Mouse (Mus musculus): ENCODE data around the gene Pdzd7.
A peak's percentile ranks its signal among the peaks of the same experiment; 100 is the strongest.

The Pdzd7 gene

DNA sequence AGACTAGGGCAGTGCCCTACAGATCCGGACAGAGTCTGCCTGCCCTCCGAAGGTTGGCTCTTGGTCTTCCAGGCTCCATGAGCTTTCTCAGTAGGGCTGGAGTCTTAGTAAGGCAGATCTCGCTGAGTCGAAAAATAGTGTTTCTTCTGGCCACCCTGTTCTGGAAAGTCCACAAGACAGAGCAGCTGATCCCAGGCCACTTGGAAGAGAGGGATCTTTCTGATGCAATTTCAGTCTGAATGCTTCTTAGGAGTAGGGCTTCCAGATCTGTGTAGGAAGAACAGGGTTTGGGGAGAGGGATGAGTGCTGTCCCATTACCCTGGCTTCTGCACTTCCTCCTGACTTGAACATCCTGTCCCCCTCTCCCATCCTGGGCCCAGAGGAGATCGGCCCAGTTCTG, at the start of gene Pdzd7:
Pdzd7 (minus strand) TSS at position 67 of the 400 bp plus-strand sequence.
- no peak for DNase-seq (ENCODE audit: low read depth, low spot score)

DNA sequence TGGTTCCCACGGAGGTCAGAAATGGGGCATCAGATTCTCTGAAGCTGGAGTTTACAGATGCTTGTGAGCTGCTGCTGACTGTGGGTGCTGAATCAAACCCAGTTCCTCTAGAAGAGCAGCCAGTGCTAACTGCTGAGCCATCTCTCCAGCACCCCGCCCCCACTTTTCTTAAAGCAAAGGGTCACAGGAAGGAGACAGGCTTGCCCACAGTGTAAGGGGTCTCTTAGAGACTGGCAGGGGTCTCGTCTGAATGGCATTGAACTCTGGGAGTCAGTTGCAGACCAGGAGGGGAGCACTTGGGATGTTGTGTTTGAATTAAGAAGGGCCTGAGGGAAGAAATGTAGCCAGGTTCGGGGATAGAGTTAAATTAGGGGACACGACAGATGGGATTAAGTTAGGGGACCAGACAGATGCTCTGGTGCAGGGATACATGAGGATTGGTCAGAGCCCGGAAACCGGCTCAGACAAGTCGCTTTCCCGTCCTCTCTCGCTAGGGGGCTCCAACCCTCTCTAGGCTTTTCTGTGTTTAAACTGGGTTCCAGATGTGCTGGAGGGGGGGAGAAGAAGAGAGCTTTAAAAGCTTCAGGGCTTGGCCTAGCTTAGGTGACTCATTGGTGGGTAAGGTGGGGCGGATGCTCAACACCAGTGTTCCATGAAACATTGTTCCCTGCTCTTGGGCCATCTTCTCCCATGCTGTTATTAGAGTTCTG, 36.5 kb upstream of the Pdzd7 start:
- DNase-seq (ENCODE audit: low read depth, low spot score): peak; percentile 66

- DNase-seq (ENCODE audit: low read depth, low spot score): peak; percentile 52
These were observed 35.8 kb upstream of the Pdzd7 start for GRCm38 (mm10) chr19:45081279-45081678.

DNA sequence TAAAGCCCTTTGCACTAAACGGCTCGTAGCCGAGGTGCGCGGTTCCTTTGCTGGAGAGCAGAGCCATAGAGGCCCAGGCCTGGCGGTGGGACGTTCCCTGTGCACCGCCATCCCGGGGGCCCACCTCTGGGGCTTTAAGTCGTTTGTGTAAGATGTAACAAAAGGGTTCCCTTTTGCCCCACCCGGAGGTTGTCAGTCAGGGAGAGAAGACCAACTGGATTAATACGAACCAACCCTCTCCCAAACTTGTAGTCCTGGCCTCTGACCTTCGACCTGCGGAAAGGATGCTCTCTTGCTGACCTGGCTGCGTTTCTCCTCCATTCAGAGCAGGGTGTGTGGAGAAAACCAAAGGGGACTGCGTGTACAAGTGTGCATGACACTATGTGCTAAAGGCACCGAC, 35.2 kb upstream of the Pdzd7 start:
- DNase-seq (ENCODE audit: low read depth, low spot score): no peak

DNA sequence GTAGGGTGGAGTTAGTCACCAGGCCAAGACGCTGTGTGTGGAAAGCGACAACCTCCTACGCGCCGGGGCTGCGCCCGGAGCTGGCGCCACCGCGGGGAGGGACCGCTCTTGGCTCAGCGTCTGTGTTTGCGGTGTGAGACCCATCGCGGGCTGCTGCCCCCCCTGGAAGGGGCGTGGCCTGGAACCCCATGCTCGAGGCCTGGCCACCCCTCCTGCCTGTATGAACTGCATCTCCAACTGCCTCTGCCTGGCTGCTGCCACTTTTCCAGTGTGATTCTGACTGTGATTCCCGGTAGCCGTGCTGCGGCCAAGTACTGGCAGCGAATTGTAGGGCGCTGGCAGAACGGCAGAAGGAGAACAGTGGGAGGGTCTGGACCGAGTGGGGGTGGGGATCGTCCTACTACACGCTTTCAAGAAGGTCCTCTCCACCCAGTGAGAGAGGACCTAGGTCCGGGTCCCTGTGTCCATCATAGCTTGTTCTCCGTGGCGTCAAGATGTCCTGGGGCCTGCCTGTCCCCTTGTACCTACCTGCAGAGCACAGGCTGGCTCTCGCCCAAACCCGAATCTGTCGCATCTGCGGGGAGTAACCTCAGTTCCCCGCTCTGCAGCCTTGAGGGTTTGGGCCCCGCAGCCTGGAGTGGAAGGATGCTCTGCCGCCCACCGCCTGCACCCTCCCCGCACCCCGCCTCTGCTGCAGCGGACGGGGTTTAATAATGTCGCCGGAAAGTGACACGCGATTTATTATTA, 34.4 kb upstream of the Pdzd7 start:
- no peak for DNase-seq (ENCODE audit: low read depth, low spot score)

DNA sequence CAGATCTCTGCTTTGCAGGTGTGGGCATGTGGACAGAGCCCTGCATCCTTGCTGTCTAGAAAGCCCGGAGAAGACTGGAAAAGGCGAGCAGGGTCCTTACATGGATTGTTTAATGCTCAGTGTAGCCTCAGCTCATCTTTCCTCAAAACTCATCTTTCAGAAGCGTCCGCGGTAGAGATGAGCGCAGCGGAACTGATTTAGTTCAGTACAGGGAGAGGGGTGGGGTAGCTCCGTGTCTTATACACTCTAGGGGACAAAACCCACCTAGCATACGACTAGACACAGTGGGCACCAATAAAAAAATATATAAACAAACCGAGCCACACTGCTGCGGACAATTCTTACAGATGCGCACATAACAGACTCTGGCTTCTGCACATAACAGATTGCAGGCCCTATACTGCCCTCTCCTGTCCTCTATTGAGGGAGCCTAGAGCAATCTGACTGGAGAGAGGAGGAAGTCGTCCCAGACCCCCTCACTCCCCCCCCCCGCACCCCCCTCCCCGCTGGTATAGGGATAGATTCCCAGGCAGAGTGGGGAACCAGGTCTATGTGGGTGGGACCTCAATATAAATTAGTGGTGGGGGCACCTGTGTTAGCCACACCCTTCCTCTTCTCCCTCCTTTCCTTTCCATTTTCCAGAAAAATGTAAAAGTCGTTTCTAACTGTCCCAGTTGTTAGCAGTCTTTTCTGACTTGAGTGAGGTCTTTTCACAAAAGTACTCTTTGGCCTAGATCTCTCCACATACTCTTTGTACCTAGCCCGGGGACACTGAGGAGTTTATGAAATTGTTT, 33.7 kb upstream of the Pdzd7 start:
- no peak for DNase-seq (ENCODE audit: low read depth, low spot score)

DNA sequence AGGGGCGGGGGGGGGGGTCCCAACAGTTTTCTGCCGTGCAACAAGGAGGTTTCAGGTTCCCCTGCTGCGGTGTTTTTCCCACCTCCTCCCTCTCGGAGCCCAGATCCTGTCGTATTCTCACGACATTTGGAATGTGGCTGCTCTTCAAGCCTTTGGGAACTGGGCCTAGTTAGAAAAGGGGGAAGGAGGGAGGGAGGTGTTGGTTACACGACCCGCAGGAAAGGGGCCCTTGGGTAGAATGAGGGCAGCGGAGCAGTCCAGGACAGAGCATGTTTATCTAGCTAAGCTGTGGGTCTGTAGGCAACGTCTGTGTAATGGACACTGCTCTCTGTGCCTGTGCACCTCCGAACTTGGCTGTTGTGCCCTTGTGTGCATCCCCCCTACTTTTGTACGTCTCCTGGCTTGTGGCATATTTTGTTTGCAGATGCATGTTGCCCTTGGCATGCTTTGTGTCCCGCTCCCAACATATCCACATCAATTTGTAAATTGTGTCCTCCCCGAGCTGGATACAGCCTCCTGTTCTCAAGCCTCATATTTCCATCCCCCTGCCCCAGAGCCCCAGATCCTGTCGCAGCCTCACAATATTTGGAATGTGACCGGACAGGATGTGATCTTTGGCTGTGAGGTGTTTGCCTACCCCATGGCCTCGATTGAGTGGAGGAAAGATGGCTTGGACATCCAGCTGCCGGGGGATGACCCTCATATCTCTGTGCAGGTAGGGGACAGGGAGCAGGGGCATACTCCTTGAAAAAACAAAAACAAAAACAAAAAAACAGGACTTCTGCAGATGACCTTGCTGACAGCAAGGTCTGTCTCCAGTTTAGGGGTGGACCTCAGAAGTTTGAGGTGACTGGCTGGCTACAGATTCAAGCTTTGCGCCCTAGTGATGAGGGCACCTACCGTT, 32.5 kb upstream of the Pdzd7 start:
- DNase-seq (ENCODE audit: low read depth, low spot score): no peak

DNA sequence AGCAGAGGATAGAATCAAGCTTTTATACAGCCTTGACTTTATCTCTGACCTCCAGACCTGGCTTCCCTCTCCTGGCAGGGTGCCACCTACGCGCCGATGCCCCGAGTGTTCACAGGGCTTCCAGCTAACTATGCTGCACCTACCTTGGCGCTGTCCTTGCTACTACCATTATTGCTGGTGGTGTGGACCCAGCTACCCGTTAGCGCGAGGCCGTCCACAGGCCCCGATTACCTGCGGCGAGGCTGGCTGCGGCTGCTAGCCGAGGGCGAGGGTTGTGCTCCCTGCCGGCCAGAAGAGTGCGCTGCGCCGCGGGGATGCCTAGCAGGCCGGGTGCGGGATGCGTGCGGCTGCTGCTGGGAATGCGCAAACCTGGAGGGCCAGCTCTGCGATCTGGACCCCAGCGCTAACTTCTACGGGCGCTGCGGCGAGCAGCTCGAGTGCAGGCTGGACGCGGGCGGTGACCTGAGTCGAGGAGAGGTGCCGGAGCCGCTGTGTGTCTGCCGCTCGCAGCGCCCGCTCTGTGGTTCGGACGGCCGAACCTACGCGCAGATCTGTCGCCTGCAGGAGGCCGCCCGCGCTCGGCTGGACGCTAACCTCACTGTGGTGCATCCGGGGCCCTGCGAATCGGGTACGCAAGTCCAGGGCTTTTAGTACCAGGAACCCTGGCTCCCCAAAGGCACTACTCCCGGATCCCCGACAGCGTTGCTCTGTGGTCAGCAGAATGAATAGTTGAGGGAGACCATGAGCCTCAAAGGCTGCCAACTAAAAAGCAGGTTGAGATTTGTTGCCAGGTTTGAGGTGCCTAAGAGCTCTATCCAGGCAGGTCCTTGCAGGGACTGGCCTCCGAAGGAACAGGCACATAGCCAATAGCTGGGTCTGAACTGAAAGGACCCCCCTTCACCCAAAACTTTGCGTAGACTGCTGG, 31.3 kb upstream of the Pdzd7 start:
- no peak for DNase-seq (ENCODE audit: low read depth, low spot score)

DNA sequence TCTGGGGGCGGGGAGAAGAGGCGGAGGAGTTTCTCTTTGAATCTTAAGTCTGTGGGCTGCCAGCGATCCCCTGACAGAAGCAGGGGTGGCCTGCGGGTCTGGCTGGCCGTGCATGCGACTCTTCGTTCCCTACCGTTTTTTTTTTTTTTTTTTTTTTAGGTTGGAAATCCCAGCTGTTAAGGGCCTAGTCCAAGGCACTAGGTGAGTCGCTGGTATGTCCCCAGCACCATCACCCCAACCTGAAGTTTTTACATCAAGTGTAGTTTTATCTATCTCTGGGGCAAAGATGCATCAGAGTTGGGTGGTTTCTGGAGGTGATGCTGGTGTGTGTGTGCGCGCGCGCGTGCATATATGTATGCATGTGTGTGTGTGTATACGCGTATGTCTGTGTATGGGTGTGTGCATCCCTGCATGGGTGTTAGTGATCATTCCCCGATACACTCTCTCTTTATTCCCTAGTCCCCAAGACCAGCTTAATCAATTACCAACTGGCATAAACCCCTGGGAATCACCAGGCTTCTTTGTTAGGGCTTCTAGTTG, 30.6 kb upstream of the Pdzd7 start:
- DNase-seq (ENCODE audit: low read depth, low spot score): peak; percentile 64

DNA sequence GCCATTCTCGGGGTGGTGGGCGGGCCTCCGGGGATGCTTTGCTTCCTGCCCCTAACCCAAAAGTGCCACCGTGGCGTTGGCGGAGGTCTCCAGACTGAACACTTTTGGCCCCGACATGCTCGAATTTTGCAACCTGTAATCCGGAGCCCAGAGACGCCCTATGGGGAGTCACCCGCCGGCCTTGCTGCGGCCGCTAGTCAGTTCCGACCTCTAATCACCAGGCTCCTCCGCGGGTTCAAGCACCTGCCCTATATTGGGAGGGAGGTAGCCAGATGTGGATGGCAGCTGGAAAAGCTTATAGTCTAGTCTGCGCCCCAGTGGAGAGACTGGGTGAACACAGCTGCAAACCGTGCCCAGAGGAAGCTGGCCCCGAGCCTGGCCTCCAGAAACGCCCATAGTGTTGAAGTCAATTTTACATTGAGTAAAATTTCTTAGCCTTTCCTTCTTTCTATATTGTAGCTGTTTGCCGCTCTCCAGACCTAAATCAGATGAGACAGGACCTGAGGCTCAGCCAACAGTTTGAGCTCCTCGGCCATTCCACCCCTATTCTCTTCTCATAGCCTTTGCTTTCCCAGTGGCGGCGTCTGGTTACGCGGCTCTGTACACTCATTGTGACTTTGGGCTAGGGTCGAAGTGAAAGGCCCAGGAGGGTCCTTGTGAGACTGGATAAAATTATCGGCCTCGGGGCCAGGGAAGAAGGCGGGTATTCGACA, 30.0 kb upstream of the Pdzd7 start:
- DNase-seq (ENCODE audit: low read depth, low spot score): peak; percentile 88

DNA sequence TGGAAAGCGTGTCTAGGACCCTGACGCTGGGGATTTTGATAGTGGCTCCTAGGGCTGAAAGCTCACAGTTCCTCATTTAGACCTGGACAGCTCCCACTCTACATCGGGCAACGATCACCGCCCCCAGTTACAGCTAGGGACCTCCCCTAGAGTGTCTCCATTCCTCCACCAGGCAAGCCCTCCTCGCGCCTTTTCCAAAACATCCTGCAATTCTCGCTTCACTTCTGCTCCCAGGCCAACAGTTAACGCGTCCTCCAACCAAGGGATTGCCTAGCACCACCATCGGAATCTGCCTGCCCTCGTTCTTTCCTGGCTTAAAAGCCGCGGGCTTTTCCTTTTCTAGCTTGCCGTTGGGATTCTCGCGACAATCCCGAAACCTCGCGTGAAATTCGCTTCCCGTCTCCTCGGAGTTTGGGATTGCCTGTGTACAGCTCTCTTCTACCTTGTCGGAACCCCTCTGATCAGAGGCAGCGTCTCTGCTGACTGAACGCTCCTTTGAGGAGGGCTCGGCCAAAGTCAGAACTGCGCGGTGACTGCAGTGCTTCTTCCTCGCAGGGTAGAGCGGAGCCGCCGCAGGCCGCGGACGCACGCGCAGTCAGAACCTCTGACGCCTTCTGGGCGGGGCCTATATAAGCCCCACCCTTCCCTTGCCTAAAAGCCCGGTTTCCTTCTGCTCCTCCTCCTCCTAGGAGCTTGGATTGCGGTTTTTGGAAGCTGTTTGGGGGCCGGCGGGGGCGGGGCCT, 29.2 kb upstream of the Pdzd7 start, which contains the start of gene Kazald1:
Kazald1 (plus strand) TSS at position 662 of the 743 bp plus-strand sequence.
- peak; percentile 94 for DNase-seq (ENCODE audit: low read depth, low spot score)

- DNase-seq (ENCODE audit: low read depth, low spot score): peak; percentile 86
These were observed 28.5 kb upstream of the Pdzd7 start for GRCm38 (mm10) chr19:45073871-45074542.

DNA sequence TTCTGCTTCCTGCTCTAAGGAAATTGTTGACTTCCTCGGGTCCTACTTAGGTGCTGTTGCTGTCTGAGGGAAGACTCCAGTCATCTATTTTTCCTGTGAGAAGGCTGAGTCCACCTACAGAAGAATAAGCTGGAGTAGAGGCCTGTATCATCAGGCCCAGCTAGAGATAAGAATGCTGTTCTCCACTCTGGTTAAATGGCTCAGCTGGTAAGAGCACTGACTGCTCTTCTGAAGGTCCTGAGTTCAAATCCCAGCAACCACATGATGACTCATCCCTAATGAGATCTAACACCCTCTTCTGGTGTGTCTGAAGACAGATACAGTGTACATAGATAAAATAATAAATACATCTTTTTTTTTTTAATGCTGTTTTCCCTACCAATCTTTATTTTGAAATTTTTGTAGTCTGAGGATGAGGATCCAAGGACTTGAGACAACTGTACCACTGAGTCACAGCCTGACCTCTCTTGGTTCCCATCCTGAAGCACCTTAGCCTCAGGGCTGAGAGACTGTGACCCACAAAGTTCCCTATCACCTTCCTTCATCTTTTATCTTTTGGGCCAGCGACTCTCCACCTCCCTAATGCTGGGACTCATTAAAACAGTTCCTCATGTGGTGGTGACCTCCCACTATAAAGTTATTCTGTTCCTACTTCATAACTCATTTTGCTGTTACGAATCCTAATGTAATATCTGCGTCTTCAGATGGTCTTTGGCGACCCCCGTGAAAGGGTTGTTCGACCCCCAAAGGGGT, 22.4 kb upstream of the Pdzd7 start:
- DNase-seq (ENCODE audit: low read depth, low spot score): no peak

GRCm38 (mm10) chr19:45067170-45067569, 21.7 kb upstream of the Pdzd7 start:
- no peak for DNase-seq (ENCODE audit: low read depth, low spot score)

- DNase-seq (ENCODE audit: low read depth, low spot score): no peak
These were observed 19.7 kb upstream of the Pdzd7 start for GRCm38 (mm10) chr19:45065226-45065625.

DNA sequence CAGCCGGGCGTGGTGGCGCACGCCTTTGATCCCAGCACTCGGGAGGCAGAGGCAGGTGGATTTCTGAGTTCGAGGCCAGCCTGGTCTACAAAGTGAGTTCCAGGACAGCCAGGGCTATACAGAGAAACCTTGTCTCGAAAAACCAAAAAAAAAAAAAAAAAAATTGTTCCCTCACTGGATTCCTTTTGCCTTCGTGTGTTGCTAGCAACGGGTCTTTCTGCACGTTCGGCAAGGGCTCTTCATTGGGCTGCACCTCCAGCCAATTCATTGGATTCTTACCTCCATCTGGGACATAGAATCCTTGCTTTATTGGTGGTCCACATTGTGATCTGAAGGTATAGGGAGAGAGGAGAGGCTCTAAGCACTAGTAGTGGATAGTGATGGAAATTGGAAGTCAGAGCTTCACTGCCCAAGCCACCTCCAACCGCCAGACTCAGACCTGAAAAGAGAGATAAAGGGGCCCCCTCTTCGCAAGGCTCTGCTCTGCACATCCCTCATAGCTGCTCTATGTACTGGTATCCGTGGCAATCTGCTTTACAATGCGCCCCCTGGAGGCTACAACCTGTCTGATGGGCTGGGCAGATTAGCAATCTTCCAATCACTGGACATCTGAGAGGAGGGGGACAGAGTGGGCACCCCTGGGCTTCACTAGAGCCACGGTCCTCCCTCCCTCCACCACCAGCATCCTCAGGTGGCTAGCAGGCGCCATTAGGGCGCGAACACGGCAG, 18.2 kb upstream of the Pdzd7 start:
- peak; percentile 62 for DNase-seq (ENCODE audit: low read depth, low spot score)
